Mouse (Mus musculus) urinary bladder, adult 18-20 months (tissue): ENCODE data around the gene Trappc6a.

Source experiments
- DNase-seq, 2 experiments: peaks; one replicate each; pipeline ENCODE4 v3.0.0; 2022; ENCODE audit warnings: low spot score in 2 of 2, mixed read lengths in 2 of 2

The Trappc6a gene

DNA sequence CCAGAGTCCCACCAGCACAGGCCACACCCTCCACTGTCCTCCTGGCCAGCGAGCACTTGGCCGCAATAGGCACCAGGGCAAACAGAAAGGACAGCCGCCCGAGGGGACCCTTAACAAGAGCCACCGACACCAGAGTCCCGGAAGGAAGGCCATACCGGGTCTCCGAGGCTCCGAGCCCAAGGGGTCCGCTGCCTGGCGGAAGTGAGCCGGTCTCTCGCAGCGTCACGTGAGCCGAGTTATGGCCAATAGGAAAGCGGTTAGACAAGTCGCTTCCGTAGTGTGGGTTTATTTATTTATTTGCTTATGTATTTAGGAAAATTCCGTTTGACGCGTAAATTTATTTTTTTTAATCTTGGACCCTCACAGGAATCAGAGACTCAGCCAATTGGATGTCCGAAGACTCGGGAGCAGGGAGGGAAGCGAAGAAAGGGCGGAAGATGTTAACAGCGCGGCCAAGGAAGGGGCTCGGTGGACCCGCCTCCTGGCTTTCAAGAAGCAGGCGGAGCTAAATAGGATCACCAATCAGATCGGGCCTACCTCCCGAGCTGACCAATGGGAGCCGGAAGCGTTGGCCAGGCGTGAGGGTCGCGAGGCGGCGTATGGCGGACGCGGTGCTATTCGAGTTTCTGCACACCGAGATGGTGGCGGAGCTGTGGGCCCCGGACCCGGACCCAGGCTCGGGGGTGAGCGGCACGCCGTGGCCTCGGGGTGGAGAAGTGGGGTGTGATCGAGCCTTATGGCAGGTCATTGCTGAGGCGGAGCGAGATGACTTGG lies at the start of gene Trappc6a, which contains the start of gene Bloc1s3:
Gene Trappc6a, plus strand, starts transcription at position 246 of the 774 bp plus-strand sequence.
Gene Bloc1s3, minus strand, starts transcription at position 218 of the 774 bp plus-strand sequence.
- peak; percentile 87 to 89 for DNase-seq

- DNase-seq = peak; percentile 67 to 82
Measured at GRCm38 (mm10) chr7:19458591-19459111, 49.5 kb upstream of the Trappc6a start, which contains the start of gene Mark4. TSS of gene Mark4 (minus strand) at chr7:19458821.

DNA sequence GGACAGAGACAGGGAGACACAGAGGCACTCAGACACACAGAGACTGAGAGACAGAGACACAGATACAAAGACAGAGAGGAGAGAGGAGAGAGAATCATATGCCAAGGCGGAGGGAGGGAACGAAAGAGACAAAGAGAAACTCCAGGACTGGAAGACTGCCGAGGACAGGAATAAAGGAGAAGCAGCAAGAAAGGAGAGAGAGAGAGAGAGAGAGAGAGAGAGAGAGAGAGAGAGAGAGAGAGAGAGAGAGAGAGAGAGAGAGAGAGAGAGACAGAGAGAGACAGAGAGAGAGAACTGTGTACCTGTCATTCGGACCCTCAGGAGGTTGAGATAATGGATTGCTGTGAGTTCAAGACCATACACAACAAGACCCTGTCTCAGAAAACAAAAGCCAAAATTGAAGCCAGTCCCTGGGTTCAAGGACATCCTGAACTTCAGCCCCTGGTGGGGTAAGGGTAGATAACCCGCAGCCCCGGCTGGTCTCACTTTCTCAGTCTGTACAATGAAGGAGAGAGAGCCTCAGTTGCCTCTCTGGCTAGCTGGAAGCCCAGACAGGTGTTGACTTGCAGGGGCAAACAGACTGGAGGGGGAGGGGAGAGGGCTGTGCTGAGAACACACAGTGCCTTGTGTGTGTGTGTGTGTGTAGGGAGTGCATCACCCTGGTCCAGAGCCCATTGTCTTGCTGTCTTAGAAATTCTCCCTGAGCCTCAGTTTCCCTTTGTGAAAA lies 48.9 kb upstream of the Trappc6a start:
- no peak for DNase-seq

DNA sequence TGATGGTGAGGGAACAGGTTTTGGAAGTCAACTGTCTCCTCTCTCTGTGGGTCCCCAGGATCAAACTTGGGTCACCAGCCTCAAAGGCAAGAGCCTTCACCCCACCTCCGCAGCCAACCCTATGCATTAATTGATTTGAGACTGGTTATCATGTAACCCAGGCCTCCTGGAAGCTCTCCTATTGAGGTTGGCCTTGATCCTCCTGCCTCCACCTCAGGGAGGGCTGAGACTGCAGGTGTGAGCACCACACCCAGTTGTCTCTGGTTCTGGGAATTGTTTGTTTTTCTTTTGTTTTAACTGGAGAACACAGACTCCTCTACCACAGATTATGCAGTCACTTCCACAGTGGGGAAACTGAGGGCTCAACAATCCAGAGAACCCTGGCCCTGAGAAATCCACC lies 47.7 kb upstream of the Trappc6a start:
- DNase-seq = no peak

GRCm38 (mm10) chr7:19461488-19461887 lies 46.7 kb upstream of the Trappc6a start:
- no peak for DNase-seq

GRCm38 (mm10) chr7:19462443-19462842 lies 45.8 kb upstream of the Trappc6a start:
- no peak for DNase-seq

GRCm38 (mm10) chr7:19462884-19463381 lies 45.3 kb upstream of the Trappc6a start, which contains the start of gene Exoc3l2:
TSS of gene Exoc3l2 (plus strand) at chr7:19463331.
- no peak for DNase-seq

DNA sequence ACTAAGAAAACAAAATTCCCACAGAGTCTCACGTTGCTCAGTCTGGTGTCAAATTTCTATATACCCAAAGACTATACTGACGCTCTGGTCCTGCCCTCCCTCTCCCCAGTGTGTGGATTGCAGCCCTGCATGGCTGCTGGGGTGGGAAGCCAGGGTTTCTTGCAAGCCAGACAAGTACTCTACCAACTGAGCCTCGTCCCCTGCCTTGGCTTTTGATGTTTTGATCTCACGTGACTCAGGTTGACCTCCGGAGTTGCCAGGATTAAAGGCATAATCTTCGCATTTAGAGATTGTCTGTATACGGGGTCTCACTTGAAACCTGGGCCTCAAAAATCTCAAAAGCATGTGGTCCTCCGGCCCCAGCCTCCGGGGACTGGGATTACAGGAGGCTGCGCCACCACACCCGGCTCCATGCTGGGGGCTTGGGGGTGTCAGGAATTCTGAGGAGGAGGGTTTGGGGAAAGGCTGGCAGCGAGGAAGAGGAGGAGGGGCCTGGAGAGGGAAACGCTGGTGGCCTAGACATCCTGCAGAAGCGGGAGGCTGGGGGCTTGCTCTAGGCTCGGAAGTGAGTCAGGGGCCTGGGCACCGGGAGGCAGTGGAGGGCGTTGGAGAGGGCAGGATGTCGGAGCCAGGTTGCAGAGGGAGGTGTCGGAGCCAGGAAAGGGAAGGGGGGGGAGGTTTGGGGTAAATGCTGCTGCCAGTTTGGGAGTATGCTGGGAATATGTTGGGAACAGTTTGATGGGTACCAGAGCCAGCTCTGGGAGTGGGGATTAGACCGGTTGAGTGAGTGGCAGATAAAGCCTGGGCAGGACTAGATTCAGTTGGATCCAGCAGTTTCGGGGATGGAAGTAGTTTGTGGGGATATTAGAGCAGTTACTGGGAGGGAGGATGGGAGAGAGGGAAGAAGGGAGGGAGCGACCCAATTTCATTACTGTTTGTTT lies 43.6 kb upstream of the Trappc6a start:
- no peak for DNase-seq

DNA sequence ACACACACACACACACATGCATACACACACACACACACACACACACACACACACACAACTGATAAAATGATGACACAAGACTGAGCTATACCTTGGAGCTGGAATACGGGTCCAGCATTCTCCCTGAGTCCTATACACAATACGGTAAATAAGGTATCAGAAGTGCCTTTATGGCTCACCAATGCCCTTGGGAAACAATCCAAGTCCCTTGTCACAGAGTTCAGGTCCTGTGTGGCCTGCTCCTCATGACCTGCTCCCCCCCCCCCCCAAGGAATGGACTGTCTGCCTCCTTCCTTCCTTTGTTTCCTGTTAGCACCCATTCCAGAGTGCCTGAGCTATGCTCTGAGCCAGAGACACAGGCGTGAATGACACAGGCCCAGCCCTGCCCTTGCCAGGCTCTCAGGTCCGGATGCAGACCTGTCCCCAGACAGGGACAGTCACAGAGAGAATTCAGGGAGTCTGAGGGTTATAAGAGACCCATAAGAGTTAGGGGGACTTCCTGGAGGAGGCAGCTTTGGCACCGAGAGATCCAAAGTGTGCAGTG lies 41.5 kb upstream of the Trappc6a start:
- DNase-seq = no peak

- no peak for DNase-seq
Measured at GRCm38 (mm10) chr7:19467638-19468037, 40.6 kb upstream of the Trappc6a start.

GRCm38 (mm10) chr7:19468279-19468678 lies 39.9 kb upstream of the Trappc6a start:
- DNase-seq = no peak

DNA sequence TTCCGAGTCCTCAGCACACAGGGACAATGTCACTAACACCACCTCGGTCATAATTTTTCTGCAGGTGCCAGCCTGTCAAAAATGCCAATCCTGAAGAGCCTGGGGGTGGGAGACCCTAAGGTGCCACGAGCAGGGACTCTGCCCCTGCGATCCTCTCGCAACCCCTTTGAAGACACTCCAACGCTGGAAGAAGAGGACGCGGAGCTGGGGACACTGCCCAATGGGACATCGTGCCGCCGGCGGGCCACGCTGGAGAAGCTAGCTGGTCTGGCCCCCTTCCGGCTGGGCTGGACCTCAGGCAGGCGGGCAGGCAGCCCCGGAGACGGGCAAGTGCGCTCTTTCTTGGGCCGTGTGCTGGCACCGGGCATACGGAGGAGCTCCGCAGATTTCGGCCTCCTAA lies 38.8 kb upstream of the Trappc6a start:
- no peak for DNase-seq

DNA sequence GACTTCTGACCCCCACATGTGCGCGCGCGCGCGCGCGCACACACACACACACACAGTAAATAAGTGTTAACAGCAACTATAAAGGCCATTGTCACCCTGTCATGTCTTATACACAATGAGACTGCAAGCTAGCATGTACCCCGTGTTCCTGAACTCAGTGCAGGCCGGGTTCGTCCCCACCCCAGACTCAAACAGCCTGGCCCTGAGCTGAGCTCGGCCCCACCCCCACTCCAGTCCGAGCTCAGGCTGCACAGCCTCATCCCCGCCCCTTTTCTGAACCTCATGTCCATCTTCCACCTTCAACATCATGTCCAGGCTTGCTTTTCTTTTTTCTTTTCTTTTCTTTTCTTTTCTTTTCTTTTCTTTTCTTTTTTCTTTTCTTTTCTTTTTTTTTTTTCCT lies 37.9 kb upstream of the Trappc6a start:
- no peak for DNase-seq

DNA sequence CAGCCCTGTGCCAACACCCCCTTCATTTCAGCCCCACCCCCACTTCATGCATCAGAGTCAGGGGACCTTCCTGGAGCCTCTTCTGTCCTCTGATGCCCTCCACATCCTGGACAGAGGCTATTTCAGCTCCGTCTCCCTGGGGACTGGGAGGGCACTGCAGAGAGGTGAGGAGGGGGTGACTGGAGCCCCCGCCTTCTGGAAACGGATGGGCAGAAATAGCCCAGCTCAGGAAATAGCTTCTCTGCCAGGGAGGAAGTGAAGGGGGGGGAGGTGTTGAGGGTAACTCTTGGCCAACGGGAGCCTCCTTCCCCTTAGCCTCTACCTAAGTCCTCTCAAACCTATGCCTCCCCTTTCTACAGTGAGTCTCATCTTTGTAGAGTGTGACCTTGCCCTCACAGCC lies 35.8 kb upstream of the Trappc6a start:
- DNase-seq = no peak

GRCm38 (mm10) chr7:19473875-19474443 lies 34.2 kb upstream of the Trappc6a start:
- peak; percentile 56 to 67 for DNase-seq

DNA sequence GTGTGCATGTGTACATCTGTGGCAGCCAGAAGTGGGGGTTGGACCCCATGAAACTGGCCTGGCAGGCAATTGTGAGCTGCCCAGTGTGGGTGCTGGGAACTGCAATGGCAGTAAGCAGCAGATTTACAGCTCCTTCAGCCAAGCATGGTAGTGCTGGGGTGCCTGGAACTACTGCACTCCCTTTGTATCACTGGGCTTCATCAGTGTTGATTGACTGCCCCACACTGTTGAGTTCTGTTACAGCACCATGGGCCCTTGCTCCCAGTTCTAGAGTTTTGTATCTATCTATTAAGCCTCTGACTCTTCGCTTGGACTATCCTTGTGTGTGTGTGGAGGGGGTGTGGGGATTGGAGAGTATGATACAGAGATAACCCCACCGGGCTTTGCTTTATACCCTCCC lies 31.1 kb upstream of the Trappc6a start:
- no peak for DNase-seq

GRCm38 (mm10) chr7:19477624-19478384 lies 30.4 kb upstream of the Trappc6a start:
- peak in 1 of 2 experiments; percentile 29 for DNase-seq

GRCm38 (mm10) chr7:19483281-19483680 lies 24.9 kb upstream of the Trappc6a start:
- no peak for DNase-seq

DNA sequence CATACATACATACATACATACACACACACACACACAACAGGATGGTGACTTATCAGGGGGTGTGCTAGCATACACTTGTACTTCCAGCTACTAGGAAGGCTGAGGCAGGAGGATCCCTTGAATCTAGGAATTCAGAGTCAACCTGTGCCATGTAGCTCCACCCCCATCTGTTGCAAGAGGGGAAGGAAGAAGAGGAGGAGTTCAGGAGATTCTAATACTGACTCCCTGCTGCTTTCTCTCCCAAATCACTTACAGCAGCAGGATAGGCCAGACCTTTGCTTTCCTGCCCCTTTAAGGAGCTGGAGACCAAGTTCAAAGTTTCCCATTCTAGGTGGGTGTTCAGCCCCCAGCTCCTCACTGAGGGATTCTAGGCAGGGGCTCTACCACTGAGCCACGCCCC lies 22.7 kb upstream of the Trappc6a start:
- no peak for DNase-seq

DNA sequence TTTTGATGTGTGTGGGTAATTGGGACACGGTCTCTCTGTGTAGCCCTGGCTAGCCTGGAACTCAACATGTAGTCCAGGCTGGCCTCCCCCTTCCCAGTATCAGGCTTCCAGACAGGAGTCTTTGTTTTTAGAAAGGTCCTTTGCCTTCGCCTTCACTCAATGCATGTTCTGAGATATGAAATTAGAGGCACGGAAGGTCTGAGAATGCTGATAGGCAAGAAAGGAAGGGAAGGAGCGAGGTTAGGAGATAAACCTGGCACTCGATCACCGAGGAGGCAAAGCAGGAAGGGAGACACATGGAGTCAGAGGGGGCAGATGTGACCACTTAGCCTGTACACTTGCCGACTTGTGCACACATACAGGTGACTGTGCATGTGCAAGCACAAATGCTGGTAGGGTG lies 21.6 kb upstream of the Trappc6a start:
- no peak for DNase-seq
